Mouse (Mus musculus): ENCODE results near the gene Hist1h3f. TPM values are rescaled to one million over a fixed set of nuclear protein-coding genes. Genes with fewer than 3 reads are reported as not detected.
"Not testable (repeated sequence)": the region's sequence is repeated elsewhere in the genome, so short reads cannot be mapped to it uniquely, and the experiment has no call there.

Gene Hist1h3f
- polyA plus RNA-seq, 1 experiment, result 0.74 TPM

- Histone ChIP-seq H3K27me3 (replicated peaks; ENCODE audit: control insufficient read depth, insufficient read depth, low read length) (no peaks in the 10 kb centered on the region), H3K4me1 (ENCODE audit: control insufficient read depth, insufficient read depth, low read length) (no peaks in the 10 kb centered on the region; the same call in 1 of the 2 replicates), H3K36me3 (ENCODE audit: control insufficient read depth, insufficient read depth, low read length) (no peaks in the 10 kb centered on the region), H3K27ac (ENCODE audit: insufficient read depth, low read depth, low read length) (no peak overlapping the region), H3K4me3 (ENCODE audit: insufficient read depth, low read depth, low read length) (peak overlapping the region; percentile 1; the same call in 1 of the 2 replicates)
- TF ChIP-seq POLR2A (IDR thresholded peaks at IDR 0.05; ENCODE audit: low read depth, low read length) (no peak), CTCF (conservative IDR thresholded peaks at IDR 0.05; ENCODE audit: insufficient read depth, insufficient read length, low read depth, low read length) (no peak)
- WGBS, result 2% methylated on average over 17 of the region's 17 CpGs
- DNase-seq, result peak; percentile 93
Measured at GRCm38 (mm10) chr13:23526312-23526711, 17.5 kb upstream of the Hist1h3f start.

DNA sequence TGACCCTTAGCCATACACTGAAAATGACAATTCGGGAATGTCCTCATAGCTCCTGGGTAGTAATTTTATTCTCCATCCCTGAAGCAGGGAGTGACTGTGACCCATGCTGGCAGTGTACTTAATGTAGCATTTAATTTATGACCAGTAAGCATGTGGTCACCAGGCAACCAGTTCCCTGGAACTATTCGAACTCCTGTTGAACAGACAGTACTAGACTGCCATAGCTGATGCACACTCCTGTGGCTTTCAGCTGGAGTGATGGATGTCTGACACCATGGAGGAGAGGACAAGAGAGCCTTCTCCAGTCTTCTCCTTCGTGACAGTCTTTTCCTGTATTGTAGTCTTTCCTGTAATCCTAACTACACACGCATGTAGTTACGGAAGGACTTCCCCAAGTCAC lies 14.8 kb upstream of the Hist1h3f start:
- peaks cover 6% of the 10 kb centered on the region; the same call in 1 of the 2 replicates for H3K4me1 ChIP-seq (ENCODE audit: control insufficient read depth, insufficient read depth, low read length)
- TF ChIP-seq CTCF (conservative IDR thresholded peaks at IDR 0.05; ENCODE audit: insufficient read depth, insufficient read length, low read depth, low read length) (no peak), POLR2A (IDR thresholded peaks at IDR 0.05; ENCODE audit: low read depth, low read length) (no peak)
- H3K27ac ChIP-seq (ENCODE audit: insufficient read depth, low read depth, low read length), result no peak overlapping the region
- no peaks in the 10 kb centered on the region for H3K36me3 ChIP-seq (ENCODE audit: control insufficient read depth, insufficient read depth, low read length)
- 62% methylated on average over 5 of the region's 5 CpGs for WGBS
- no peak for DNase-seq
- no peaks in the 10 kb centered on the region for H3K27me3 ChIP-seq (replicated peaks; ENCODE audit: control insufficient read depth, insufficient read depth, low read length)
- H3K4me3 ChIP-seq (ENCODE audit: insufficient read depth, low read depth, low read length), result no peak overlapping the region

DNA sequence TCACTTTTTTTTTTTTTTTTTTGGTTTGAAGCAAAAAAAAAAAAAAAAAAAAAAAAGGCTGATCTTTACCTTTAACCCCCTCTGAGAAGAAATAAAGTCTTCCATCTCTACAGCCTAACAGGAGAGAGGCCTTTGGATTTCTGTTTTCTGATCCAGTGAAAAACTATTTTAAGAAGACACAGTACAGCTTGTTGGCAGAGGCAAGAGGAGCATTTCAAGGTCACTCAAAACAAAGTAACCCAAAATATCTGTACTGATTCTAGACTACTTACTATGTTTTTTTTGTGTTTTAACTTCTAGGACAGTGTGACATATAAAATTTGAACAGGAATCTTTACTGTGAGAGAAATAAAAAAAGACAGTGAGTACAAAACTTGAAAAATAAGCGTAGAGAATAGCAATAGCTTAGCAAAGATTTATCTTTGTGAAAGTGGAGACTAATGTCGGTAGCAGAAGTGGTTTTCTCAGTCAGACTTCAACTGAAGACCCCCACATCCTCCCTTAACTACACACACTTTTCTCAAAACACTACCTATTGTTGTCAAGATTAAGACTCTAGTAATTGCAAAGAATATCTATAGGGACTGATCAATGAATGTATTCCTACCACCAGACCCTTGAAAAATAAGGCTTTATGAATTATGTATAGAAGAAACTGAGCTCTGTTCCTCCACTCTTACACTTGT lies 14.2 kb upstream of the Hist1h3f start:
- H3K4me3 ChIP-seq (ENCODE audit: insufficient read depth, low read depth, low read length), result no peak overlapping the region
- no peak for TF ChIP-seq POLR2A (IDR thresholded peaks at IDR 0.05; ENCODE audit: low read depth, low read length)
- TF ChIP-seq CTCF (conservative IDR thresholded peaks at IDR 0.05; ENCODE audit: insufficient read depth, insufficient read length, low read depth, low read length), result no peak
- no peaks in the 10 kb centered on the region for H3K27me3 ChIP-seq (replicated peaks; ENCODE audit: control insufficient read depth, insufficient read depth, low read length)
- peaks cover 9% of the 10 kb centered on the region; the same call in 1 of the 2 replicates for H3K4me1 ChIP-seq (ENCODE audit: control insufficient read depth, insufficient read depth, low read length)
- no peak for DNase-seq
- no peaks in the 10 kb centered on the region for H3K36me3 ChIP-seq (ENCODE audit: control insufficient read depth, insufficient read depth, low read length)
- 33% methylated on average over 2 of the region's 2 CpGs for WGBS
- no peak overlapping the region for H3K27ac ChIP-seq (ENCODE audit: insufficient read depth, low read depth, low read length)

- Histone ChIP-seq H3K27me3 (replicated peaks; ENCODE audit: control insufficient read depth, insufficient read depth, low read length) (no peaks in the 10 kb centered on the region), H3K27ac (ENCODE audit: insufficient read depth, low read depth, low read length) (peak overlapping the region; percentile 94), H3K36me3 (ENCODE audit: control insufficient read depth, insufficient read depth, low read length) (no peaks in the 10 kb centered on the region), H3K4me3 (ENCODE audit: insufficient read depth, low read depth, low read length) (peak overlapping the region; percentile 59), H3K4me1 (ENCODE audit: control insufficient read depth, insufficient read depth, low read length) (peaks cover 11% of the 10 kb centered on the region; the same call in 1 of the 2 replicates)
- no peak for TF ChIP-seq CTCF (conservative IDR thresholded peaks at IDR 0.05; ENCODE audit: insufficient read depth, insufficient read length, low read depth, low read length)
- no peak for TF ChIP-seq POLR2A (IDR thresholded peaks at IDR 0.05; ENCODE audit: low read depth, low read length)
- under 1% methylated on average over 20 of the region's 20 CpGs for WGBS
- DNase-seq, result peak; percentile 83
Measured at GRCm38 (mm10) chr13:23530181-23530900, 13.5 kb upstream of the Hist1h3f start.

- under 1% methylated on average over 64 of the region's 70 CpGs for WGBS
- peaks cover 11% of the 10 kb centered on the region; the same call in 1 of the 2 replicates for H3K4me1 ChIP-seq (ENCODE audit: control insufficient read depth, insufficient read depth, low read length)
- H3K4me3 ChIP-seq (ENCODE audit: insufficient read depth, low read depth, low read length), result peak within 1 kb of the TSS; percentile 59
- TF ChIP-seq POLR2A (IDR thresholded peaks at IDR 0.05; ENCODE audit: low read depth, low read length) (peak; percentile 98), CTCF (conservative IDR thresholded peaks at IDR 0.05; ENCODE audit: insufficient read depth, insufficient read length, low read depth, low read length) (no peak)
- DNase-seq, result peak; percentile 99
- H3K36me3 ChIP-seq (ENCODE audit: control insufficient read depth, insufficient read depth, low read length), result no peaks in the 10 kb centered on the region
- H3K27ac ChIP-seq (ENCODE audit: insufficient read depth, low read depth, low read length), result peak within 1 kb of the TSS; percentile 94
- H3K27me3 ChIP-seq (replicated peaks; ENCODE audit: control insufficient read depth, insufficient read depth, low read length), result no peaks in the 10 kb centered on the region
Measured at GRCm38 (mm10) chr13:23530901-23531875, 12.7 kb upstream of the Hist1h3f start, which contains the start of gene Hist1h4h. Gene Hist1h4h (plus strand): TSS chr13:23531050.

DNA sequence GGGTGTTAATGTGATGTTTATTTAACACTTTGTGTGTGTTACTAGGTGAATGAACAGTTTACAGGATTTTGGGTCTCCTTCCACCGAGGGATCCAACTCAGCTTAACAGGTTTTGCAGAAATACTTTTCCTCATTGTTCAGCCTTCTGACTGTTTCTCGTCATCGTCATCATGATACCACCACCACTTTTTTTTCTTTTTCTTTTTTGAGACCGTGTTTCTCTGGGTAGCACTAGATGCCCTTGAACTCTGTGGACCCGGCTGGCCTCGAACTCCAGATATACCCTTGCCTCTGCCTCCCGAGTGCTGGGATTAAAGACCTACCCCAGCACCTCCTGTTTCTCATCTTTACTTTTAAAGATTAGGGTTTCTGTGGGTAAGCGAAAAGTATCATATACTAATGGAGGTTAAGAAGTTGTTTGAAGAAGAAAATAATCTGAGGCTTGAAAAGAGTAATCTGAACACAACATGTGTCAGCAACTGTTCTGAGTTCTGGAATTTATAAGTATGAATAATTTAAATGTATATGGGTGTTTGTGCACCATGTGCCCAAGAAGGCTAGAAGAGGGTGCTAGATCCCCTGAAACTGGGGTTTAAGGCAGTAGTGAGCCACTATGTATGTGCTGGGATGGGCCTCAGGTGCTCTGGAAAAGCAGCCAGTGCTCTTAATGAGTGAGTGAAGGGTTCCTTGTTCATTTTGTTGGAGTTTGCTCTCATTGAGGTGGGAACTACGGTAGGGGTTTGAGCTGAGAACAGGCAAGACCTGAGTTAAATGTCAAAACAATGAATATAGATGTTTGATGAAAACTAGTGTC lies 11.4 kb upstream of the Hist1h3f start:
- WGBS, result 20% methylated on average over 9 of the region's 9 CpGs

GRCm38 (mm10) chr13:23533560-23534367 lies 10.1 kb upstream of the Hist1h3f start, which contains the start of gene Hist1h2af:
Gene Hist1h2af (plus strand): TSS chr13:23533906.
- peak; percentile 70 for DNase-seq
- peak within 1 kb of the TSS; percentile 50; the same call in 1 of the 2 replicates for H3K4me3 ChIP-seq (ENCODE audit: insufficient read depth, low read depth, low read length)
- not testable (repeated sequence) for H3K27me3 ChIP-seq (replicated peaks; ENCODE audit: control insufficient read depth, insufficient read depth, low read length); H3K27ac ChIP-seq (ENCODE audit: insufficient read depth, low read depth, low read length); H3K36me3 ChIP-seq (ENCODE audit: control insufficient read depth, insufficient read depth, low read length)
- WGBS, result under 1% methylated on average over 25 of the region's 53 CpGs
- H3K4me1 ChIP-seq (ENCODE audit: control insufficient read depth, insufficient read depth, low read length), result peaks cover 11% of the 10 kb centered on the region; the same call in 1 of the 2 replicates

More for the DNA sequence above, 11.4 kb upstream of the Hist1h3f start:
- Histone ChIP-seq H3K4me1 (ENCODE audit: control insufficient read depth, insufficient read depth, low read length) (peaks cover 11% of the 10 kb centered on the region; the same call in 1 of the 2 replicates), H3K4me3 (ENCODE audit: insufficient read depth, low read depth, low read length) (0 out of 2 replicates have a peak overlapping the region, but pooled peaks have one; percentile 12), H3K27ac (ENCODE audit: insufficient read depth, low read depth, low read length) (no peak overlapping the region), H3K27me3 (replicated peaks; ENCODE audit: control insufficient read depth, insufficient read depth, low read length) (no peaks in the 10 kb centered on the region), H3K36me3 (ENCODE audit: control insufficient read depth, insufficient read depth, low read length) (no peaks in the 10 kb centered on the region)
- TF ChIP-seq POLR2A (IDR thresholded peaks at IDR 0.05; ENCODE audit: low read depth, low read length) (no peak), CTCF (conservative IDR thresholded peaks at IDR 0.05; ENCODE audit: insufficient read depth, insufficient read length, low read depth, low read length) (no peak)
- no peak for DNase-seq
